Mouse (Mus musculus): ENCODE data around the gene Lnx1. TPM values are rescaled to one million over a fixed set of nuclear protein-coding genes. Genes with fewer than 3 reads are reported as not detected.

Lnx1 gene
- polyA plus RNA-seq (2012; rRNA removed; ENCODE audit: low replicate concordance) = 3.9 and 14.2 TPM in 2 replicates

DNA sequence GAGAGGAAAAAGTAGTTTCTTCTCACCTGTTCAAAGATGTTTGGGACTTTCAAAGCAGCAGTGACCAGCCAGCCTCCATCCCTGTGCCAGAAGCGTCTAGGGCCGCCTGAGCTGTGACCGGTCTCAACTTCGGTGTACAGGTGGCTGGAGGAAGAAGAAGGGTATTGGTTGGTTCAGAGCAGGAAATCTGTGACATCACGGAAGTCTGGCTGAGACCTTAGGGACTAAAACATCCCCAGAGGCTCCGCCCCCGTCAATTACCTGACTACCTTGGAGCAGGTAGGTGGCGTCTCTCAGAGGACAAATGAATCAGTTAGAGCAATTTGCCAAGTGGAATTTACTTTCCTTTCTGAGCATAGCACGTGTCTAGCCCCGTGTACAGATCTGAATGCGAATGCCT, at the start of gene Lnx1:
Gene Lnx1 (minus strand): TSS at position 147 of the 400 bp plus-strand sequence.

Other genes starting within 250 kb of the Lnx1 start
- 19.3 and 23.1 TPM in 2 replicates for gene Scfd2, start 171.2 kb downstream of the Lnx1 start, polyA plus RNA-seq (2012; rRNA removed; ENCODE audit: low replicate concordance)
- 18.9 and 30.5 TPM in 2 replicates for gene Fip1l1, start 167.5 kb downstream of the Lnx1 start, polyA plus RNA-seq (2012; rRNA removed; ENCODE audit: low replicate concordance)

Measured in subcutaneous adipose tissue, adult 2 months (tissue).